Mouse (Mus musculus) CD4-positive helper T cell, adult 2 months (primary cell): ENCODE data around the gene Edaradd.
"Not testable (repeated sequence)": the region's sequence is repeated elsewhere in the genome, so short reads cannot be mapped to it uniquely, and the experiment has no call there.

Experiments used
- DNase-seq: peaks from one replicate; pipeline ENCODE4 v3.0.0-alpha.2; 2012; ENCODE audit warnings: low read depth, missing footprints, low spot score

Edaradd gene

DNA sequence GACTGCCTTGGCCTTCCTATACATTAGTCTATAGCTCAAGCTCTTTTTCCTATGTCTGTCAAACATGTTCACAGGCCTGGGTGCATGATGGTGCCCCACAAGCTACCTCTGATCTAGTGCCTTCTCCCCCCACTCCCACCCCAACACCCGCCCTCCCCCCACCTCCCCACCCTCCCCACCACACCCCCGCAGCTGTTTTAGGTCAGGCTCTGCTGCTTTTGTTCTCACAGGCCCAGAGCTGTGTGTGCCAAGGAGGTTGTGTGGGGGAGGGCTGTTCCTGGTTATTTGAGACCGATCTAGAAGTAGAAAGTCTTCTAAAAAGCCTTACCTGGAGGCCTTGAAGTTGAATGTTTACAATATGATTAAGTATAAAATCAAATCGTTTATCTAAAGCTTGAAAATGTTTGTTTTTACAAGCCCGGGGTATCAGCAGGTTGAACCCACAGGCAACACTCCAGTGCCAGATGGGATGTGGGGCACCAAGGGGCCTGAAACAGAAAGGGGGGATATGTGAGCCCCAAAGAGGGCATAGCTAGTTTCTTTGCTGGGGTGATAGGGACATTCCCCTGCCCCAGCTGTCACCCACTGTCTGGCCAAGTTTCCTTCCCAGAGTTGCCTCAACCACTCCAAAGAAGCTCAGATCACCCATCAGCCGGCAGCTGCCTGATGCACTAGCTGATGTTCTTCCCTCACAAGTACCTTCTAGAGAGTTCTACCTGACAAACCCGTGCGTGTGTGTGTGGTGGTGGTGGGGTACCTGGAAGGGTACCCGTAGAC lies 8.9 kb downstream of the Edaradd start:
- DNase-seq: no peak

DNA sequence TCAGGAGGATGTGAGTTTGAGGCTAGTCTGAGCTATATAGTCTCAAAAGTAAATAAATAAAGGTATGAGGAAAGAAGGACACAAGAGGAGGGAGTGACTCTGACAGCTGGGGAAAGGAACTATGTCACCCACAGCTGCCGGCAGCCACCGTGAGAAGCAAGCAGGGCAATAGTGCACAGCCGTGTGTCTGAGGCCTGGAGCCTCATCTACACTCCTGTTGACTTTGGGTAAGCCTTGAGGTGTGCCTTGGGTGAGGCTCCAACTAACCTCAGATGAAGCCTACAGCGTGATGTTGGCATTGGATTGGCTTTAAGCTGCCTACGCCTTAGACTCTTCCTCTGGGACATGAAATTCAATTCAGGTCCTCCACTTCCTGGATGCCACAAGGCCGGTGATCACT lies 10.2 kb downstream of the Edaradd start:
- DNase-seq: no peak

DNA sequence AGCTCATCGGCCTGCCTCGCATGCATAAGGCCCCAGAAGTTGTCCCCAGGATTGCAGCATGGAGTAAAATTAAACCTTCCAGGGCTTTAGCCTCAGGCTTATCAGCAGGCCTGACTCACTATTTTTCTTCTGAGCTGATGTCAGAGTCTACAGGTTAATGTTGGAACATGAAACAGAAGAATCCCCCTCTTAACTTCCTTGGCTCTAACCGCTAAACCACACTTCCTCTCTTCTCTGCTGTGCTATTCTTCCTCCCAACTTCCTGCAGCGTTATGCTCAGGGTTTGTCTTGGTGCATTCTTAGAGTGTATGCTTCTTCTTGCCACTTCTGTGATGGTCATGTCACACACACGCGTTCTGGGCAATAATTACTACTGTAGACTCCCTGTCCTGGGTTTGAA lies 12.8 kb downstream of the Edaradd start:
- DNase-seq: peak; percentile 69

DNA sequence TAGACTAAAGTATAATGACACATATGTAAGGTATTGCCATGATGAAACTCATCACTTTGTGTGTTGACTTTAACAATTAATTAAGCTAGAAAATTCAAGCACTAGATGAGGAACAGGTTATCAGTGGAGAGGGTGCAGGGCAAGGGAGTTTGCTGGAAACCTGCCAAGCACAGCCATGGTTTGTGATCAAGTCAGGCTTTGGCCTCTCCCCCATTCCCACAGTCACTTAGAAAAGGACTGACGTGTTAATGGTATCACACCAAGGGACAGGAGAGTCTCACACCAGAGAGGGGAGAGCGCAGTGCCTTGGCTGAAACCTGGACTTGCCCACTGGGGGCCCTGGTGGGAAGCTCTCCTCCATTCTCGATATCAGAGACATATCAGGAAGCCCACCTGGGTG lies 14.9 kb downstream of the Edaradd start:
- DNase-seq: no peak

DNA sequence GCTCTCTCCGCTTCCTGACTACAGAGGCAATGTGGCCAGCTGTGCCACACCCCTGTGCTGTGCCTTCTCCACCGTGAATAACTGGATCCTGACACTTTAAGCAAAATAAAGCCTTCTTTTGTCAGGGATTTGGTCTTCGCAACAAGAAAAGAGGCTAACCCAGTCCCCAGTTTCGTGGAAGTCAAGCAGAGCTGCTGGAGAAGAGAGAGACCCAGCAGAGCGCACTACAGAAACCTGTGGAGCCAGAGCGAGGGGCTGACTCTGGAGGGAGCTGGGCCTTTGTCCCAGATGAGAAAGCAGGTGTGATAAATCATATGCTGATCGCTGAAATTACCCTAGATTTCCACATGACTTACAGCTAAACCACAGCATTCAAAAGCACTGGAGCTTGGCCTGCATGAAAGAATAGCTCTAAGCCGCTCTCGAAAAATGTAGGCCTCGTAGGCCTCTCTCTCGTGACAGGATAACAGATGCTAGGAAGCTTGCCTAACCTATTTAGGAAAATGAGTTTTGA lies 16.9 kb downstream of the Edaradd start:
- no peak for DNase-seq

DNA sequence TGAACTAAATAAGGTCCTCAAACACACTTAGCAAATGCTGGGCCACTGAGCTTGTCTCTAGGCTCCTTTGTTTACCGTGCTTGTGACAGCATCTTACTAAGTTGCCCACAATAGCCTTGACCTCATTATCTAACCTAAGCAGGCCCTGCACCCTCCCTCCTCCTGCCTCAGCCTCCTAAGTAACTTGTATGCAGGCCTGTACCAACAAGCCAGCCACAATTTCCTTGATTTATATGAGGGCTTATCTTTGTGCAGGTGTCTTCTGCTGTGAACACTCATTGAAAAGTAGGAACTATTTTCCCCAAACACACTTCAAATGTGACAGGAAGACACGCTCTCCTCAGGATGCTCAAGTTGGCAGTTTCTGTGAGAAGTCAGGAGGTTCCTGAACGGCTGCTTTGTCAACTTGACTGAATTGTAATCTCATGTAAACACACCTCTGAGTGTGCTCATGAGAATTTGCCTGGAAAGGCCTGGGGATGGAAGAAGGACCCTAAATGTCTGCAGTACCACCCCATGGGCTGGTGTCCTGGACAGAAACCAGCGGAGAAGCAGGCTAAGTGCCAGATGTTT lies 17.5 kb downstream of the Edaradd start:
- DNase-seq: no peak

DNA sequence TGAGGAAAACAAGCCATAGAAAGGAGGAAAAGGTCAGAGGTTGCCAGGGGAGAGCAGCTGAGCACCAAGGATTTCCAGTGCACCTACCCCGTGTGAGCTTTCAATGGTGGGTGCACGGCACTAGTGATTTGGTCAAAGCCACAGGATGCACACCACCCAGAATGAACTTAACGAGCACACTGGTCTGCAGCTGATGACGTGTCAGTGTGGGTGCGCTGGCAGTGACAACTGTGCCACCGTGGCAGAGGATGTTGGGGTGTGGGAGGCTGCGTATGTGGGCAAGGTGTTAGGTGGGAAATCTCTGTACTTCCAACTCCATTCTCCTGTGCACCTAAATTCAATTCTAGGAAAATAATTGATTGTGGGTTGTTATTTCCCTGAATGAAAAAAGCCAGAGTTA lies 21.1 kb downstream of the Edaradd start:
- DNase-seq: no peak

DNA sequence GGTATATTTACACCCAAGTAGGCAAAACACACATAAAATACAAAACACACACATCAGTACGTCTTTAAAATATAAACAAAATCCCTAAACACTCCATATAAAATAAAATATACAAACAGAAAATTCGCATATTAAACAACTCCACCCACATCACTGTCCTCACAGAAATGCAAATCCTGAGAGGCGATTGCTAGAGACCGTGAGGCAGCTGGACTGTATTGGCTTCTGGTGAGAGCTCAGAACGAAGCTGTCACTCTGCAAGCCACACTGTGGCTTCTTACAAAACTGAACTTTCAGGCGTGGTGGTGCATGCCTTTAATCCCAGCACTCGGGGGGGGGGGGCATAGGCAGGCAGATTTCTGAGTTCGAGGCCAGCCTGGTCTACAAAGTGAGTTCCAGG lies 22.4 kb downstream of the Edaradd start:
- no peak for DNase-seq

DNA sequence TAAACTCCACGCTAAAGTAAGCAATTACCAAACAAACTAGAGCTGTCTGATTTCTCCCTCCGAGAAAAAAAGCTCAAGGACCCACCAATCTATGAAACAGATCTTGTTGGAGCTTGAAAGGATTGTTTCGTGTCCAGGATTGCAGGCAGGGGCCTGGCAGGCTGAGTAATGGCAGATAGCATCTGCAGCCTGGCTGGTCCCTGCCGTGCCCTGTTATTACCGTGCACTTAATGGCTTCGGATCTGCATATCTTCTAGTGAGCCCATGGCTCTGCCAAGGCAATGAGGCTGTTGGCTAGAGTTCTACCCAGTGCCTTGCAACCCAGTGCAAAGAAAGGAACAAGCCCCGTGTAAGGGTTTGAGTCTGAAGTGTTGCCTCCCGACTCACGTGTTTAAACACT lies 25.5 kb downstream of the Edaradd start:
- DNase-seq: no peak

DNA sequence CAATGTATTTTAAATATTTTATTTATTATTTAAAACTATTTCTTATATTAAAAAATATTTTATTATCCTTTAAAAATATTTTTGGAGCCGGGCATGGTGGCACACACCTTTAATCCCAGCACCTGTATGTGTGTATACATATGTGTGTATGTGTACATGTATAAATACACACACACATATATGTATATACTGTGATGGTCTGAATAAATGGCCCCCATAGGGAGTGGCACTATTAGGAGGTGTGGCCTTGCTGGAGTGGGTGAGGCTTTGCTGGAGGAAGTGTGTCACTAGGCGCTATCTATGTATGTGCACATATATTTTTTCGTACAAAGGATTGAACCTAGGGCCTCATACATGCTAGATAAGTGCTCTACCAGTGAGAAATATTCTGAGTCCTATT lies 27.7 kb downstream of the Edaradd start:
- no peak for DNase-seq

DNA sequence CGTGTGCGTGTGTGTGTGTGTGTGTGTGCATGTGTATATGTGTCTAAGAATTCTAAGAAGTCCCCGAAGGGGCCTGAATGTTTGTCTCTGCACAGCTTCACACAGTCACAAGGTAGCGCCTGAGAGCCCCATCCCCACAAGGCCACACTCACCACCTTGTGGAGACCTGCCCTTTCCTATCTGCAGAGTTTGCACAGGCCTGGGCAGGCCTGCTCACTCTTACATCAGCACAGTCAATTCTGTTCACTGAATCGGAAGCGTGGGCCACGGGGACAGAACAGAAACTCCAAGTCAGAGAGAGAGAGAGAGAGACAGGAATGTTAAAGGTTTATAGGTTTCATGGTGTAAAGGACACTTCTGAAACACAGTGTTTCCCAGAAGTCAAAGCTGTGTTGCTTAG lies 34.6 kb downstream of the Edaradd start:
- no peak for DNase-seq

DNA sequence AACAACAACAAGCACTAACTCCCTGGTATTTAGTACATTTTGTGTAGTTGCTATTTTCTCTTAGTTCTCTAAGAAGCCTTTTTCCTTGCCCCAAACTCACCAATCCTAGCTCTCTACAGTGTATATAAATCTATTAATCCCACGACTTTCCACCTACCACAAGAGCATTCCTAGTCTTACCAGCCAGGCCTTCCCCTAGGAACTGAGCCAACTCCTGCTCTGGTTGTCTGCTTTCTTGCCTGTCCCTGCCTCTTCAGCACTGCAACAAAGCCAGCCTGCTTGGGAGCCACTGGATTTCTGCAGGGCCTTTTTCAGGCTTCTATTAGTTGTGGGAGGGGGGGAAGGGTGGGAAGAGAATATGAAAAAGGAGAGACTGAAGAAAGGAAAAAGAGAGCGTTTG lies 35.0 kb downstream of the Edaradd start:
- no peak for DNase-seq

DNA sequence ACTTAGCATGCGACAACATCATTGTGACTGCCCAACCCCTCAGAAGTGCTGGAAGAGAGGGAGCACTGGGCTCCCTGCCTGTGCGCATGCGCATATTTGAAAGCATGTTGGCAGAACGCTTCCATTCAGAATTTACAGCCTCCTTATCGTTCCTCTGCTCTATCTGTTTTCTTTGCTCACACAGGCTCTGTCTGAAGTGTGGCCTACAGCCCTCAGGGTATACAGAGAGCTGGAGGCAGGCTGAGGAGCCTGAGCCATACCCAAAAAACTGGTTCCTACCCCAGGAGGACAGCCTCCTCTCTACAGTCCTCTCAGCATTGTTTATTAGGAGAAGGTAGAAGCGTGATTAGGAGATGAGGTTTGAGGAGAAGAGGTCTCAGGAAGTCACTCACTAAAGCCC lies 40.4 kb downstream of the Edaradd start:
- no peak for DNase-seq

DNA sequence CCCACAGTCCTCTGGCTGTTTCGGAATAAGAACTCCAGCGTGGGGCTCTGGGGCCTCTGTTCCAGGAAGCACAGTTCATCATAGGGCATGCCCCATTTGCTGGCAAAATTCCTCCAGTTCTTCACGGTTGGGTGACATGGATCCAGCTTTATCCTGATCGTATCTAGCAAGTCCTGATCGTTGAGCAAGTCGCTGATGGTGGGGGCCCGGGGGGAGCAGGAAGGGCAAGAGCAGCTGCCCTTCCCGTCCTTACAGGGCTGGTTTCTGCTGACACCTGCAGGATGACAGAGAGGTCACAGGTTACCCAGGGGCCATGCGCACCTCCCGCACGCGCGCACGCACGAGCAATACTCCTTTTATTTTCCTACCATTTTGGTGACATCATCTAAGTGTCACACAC lies 41.9 kb downstream of the Edaradd start:
- no peak for DNase-seq

DNA sequence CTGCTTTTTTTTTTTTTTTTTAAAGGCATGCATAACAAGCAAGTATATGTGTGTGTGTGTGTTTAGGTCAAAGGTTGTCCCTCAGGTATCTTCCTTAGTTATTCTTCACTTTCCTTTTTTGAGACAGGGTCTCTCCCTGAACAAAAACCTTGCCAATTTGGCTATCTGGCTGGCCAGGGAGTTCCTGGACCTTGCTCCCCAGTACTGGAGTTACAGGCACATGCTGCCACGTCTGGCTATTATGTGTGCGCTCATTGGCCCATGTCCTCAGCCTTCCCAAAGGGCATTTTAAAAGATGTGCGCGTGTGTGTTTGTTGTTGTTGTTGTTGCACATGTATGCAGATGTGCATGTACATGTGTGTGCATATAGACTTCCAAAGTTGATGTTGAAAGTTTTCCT lies 43.4 kb downstream of the Edaradd start:
- DNase-seq: no peak

DNA sequence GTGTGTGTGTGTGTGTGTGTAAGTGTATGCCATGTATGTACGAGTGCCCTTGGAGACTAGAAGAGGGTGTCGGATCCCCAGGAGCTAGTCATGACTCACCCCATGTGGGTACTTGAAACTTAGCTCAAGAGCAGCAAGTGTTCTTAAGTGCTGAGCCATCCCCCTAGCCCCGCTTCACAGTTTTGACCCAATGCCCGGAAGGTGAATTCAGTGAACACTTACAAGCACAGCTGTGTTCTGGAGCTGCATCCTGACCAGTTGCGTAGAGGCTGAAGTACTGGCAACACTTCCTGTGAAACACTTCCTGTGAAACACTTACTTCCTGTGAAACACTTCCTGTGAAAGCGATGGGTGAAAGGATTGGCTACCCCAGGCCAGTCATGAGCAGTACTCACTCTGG lies 45.0 kb downstream of the Edaradd start:
- DNase-seq: no peak

DNA sequence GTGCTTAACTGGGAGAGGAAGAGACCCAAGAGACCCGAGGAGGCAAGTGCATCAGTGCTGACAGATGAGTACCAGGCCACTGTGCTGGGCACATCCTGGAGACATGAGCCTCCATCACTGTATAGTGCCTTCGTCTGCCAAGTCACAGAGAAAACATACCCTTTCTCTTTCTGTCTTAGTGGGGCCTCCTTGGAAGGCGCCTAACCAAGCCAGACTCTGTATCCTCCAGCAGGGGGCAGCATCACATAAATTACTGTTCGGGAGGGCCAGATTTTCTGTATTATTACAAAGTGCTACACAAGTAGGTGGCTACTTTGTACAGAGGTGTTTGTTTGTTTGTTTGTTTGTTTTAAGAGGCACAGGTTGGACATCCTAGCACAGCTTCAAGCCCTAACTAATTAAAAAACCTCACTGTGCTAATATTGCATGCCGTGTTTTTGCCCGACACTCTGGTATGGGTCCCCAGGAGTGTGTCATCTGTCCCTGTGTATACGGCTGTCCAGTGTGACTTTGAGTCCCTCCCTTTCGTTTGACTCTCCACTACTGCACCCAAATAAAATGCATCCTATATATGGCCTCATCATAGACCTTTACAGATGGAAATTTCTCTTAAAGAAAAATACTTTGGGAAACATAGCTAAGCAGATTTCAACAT lies 46.4 kb downstream of the Edaradd start:
- peak; percentile 76 for DNase-seq

DNA sequence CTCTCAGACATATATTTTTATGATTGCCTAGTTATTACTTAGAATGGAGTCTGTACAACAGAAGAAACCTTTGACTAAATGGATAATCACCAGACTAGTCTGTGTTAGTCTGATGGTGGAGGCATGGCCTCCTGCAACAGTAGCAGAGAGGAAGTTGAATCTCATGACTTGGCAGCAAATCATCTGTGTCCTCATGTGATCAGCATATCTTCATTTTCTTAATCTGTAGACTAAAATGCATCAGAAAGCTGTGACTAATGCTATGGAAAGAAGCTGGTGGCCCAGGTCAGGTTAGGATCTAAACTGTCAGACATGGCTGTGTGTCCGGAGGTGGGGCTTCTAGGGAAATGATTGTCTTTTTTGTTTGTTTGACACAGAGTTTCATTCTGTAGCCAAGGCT lies 51.8 kb downstream of the Edaradd start:
- DNase-seq: no peak

DNA sequence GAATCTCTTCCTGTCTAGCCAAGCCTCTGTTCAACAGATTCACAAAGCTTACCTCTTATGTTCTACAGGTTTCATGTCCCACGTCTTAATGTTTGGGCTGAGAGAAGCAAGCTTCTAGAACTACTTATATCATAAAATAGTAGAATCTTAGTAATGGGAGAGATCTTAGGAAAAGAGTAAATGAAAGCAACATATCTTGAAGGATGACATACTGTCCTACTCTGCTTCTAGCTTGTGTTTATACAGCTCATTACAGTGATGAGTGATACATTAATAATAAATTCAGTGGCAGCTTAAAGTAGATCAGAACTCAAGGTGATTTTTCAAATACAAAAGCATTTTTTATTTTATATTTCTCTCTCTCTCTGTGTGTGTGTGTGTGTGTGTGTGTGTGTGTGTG lies 55.4 kb downstream of the Edaradd start, which contains the start of gene Lgals8:
Gene Lgals8 (minus strand): TSS at position 101 of the 400 bp plus-strand sequence.
- no peak for DNase-seq

DNA sequence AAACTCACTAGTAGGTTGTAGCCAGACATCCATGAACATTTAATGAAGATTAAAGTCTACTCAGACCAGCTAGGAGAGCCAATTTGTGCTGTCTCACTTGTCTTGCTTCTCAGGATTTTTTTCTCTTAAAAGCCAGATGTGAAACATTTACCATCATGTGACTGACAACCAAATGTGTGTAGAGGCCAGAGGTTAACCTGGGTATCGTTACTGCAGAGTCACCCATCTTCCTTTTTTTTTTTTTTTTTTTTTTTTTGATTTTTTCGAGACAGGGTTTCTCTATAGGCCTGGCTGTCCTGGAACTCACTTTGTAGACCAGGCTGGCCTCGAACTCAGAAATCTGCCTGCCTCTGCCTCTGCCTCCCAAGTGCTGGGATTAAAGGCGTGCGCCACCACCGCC lies 56.1 kb downstream of the Edaradd start:
- DNase-seq: not testable (repeated sequence)

DNA sequence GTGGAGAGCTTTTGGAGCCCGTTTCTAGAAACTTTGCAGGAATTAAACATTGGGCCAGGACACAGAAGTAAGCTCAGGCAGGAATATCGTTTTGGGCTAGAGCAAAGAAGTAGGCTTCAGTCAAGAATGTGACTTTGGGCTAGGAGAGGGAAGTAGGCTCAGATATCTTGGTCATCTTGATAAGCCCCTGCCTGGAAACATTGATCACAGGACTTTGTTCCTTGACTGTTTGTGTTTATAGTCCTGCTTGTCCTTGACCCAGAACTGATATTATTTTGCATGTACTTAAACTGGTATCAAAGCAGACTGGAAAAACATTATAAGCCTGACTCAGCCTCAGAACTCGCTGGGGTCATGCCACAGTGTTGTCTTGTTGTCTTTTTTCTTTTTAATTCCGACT lies 57.6 kb downstream of the Edaradd start:
- DNase-seq: no peak

DNA sequence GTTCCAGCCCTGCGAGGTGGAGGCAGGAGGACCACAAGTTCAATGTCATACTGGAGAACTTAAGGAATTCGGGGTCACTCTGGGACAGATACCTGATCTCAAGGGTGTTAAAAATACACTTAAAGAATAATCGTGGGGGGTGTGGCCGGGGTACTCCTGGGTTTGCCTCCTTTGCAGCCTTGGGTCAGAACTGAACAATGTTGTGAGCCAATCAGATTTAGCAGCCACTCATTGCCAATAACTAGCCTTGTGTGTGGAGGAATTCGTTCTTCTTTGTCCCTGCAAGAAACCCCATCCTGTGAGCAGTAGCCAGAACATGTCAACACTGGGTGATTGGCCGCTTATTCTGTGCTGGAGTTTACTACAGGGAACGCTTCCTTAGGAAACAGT lies 58.5 kb downstream of the Edaradd start:
- DNase-seq: no peak
